In the genomic region with DNA sequence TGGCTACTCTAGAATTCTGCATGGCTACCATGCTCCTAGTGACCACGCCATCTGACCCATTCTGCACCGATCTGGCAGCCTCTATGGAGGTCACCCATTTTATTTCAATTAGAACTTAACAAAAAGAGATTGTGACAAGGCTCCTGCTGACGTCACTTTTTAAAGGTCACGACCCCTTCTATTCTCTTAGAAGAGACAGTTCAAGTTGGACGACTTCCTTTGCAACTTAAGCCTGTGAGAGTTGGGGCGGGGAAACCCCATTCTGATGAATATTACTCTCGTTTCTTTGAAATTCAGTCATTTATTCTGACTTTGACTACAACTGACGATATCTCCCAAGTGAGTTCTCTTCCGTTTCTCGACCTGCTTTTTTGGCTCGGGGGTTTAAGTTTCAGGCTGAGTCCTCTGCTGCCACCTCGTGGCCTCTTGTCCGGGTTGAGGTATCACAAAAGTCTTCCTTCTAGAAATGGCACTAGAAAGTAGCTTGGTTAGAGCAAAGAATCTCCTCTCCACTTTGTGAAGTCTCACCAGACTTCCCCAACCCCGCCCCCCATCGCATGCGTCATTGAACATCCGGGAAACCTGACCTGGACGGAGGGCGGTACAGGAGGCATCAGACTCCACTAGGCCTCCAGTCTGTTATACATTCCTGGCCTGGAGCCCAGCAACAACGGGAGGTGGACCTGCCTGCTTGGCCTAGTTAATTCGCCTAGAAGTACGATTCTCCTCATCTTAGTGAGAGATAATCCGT, we compare ENCODE assay signal across 8 mouse cellular contexts. TPM values are rescaled to one million over a fixed set of nuclear protein-coding genes. Genes with fewer than 3 reads are reported as not detected.
A peak's percentile ranks its signal among the peaks of the same experiment; 100 is the strongest.
DNase-seq lines count a peak whose midpoint lies in the region; ATAC-seq and TF ChIP-seq lines count a peak whose summit lies in the region.

No protein-coding gene starts in this region.

- 0 out of 2 replicates have a peak overlapping the region, but pooled peaks have one; percentile 19 for H3K9ac ChIP-seq in embryonic facial prominence, embryonic 12.5 days
- peak overlapping the region; percentile 49 for H3K9ac ChIP-seq in limb, embryonic 14.5 days (ENCODE audit: low read depth, low read length, severe bottlenecking)
- H3K9ac ChIP-seq in midbrain, embryonic 16.5 days (ENCODE audit: low read depth, low read length), result peak overlapping the region; percentile 38

- H3K4me2 ChIP-seq in embryonic facial prominence, embryonic 12.5 days (replicated peaks), result peak overlapping the region; percentile 51
- H3K4me2 ChIP-seq in limb, embryonic 14.5 days (replicated peaks; ENCODE audit: low read depth, low read length, severe bottlenecking), result peak overlapping the region; percentile 62
- peak overlapping the region; percentile 54 for H3K4me2 ChIP-seq in midbrain, embryonic 16.5 days (ENCODE audit: low read length)

- TF ChIP-seq POLR2A in limb, embryonic 14.5 days (IDR thresholded peaks at IDR 0.05; ENCODE audit: borderline replicate concordance, extremely low read depth, insufficient read depth, insufficient read length), result 0 out of 2 replicates have a peak, but pooled peaks have one; percentile 36

- WGBS in embryonic facial prominence, embryonic 12.5 days, result 3% methylated on average over 23 of the region's 23 CpGs
- 4% methylated on average over 23 of the region's 23 CpGs for WGBS in limb, embryonic 14.5 days
- 3% methylated on average over 23 of the region's 23 CpGs for WGBS in midbrain, embryonic 16.5 days

- H3K4me1 ChIP-seq in embryonic facial prominence, embryonic 12.5 days, result peaks cover 21% of the 10 kb centered on the region
- H3K4me1 ChIP-seq in limb, embryonic 14.5 days (ENCODE audit: control insufficient read depth, insufficient read depth, low read length), result peaks cover 28% of the 10 kb centered on the region
- peaks cover 29% of the 10 kb centered on the region for H3K4me1 ChIP-seq in midbrain, embryonic 16.5 days (ENCODE audit: control insufficient read depth, insufficient read depth, low read length)

- DNase-seq in 3134 (ENCODE audit: extremely low read depth, insufficient read length, low spot score), result peak; percentile 89
- DNase-seq in adrenal gland, postnatal 25 days, result peak; percentile 89
- peak; percentile 88 to 94 for DNase-seq in heart, adult 18-20 months
- peak; percentile 93 for DNase-seq in kidney, adult 18-20 months
- peak; percentile 90 for DNase-seq in limb, embryonic 14.5 days (ENCODE audit: low spot score)
- DNase-seq in spleen, postnatal 10 days (ENCODE audit: low spot score in 2 of 2), result peak; percentile 87 to 95

- peak overlapping the region; percentile 79 for H3K27ac ChIP-seq in embryonic facial prominence, embryonic 12.5 days
- H3K27ac ChIP-seq in limb, embryonic 14.5 days (replicated peaks; ENCODE audit: low read depth, low read length), result peak overlapping the region; percentile 87
- H3K27ac ChIP-seq in midbrain, embryonic 16.5 days (ENCODE audit: low read length), result peak overlapping the region; percentile 74

- H3K36me3 ChIP-seq in embryonic facial prominence, embryonic 12.5 days, result no peaks in the 10 kb centered on the region
- H3K36me3 ChIP-seq in limb, embryonic 14.5 days (ENCODE audit: control insufficient read depth, insufficient read depth, low read length), result no peaks in the 10 kb centered on the region
- no peaks in the 10 kb centered on the region for H3K36me3 ChIP-seq in midbrain, embryonic 16.5 days (ENCODE audit: control insufficient read depth, insufficient read depth, low read length)

- ATAC-seq in embryonic facial prominence, embryonic 12.5 days (ENCODE audit: insufficient number of reproducible peaks, insufficient read depth, low FRiP score, low TSS enrichment), result peak; percentile 44
- peak; percentile 46 for ATAC-seq in limb, embryonic 14.5 days (ENCODE audit: low FRiP score, low read depth)
- peak; percentile 8; the same call in 1 of the 2 replicates for ATAC-seq in midbrain, embryonic 16.5 days

- H3K4me3 ChIP-seq in embryonic facial prominence, embryonic 12.5 days, result peak overlapping the region; percentile 24
- H3K4me3 ChIP-seq in limb, embryonic 14.5 days (replicated peaks; ENCODE audit: low read length), result peak overlapping the region; percentile 29
- H3K4me3 ChIP-seq in midbrain, embryonic 16.5 days (ENCODE audit: low read depth, low read length), result peak overlapping the region; percentile 24

- no peaks in the 10 kb centered on the region for H3K27me3 ChIP-seq in embryonic facial prominence, embryonic 12.5 days
- no peaks in the 10 kb centered on the region for H3K27me3 ChIP-seq in limb, embryonic 14.5 days (ENCODE audit: control insufficient read depth, insufficient read depth, low read length)
- no peaks in the 10 kb centered on the region for H3K27me3 ChIP-seq in midbrain, embryonic 16.5 days (ENCODE audit: control insufficient read depth, insufficient read depth, low read depth, low read length)

- no peaks in the 10 kb centered on the region for H3K9me3 ChIP-seq in embryonic facial prominence, embryonic 12.5 days
- H3K9me3 ChIP-seq in limb, embryonic 14.5 days (ENCODE audit: control insufficient read depth, low read length), result no peaks in the 10 kb centered on the region
- no peaks in the 10 kb centered on the region for H3K9me3 ChIP-seq in midbrain, embryonic 16.5 days (replicated peaks; ENCODE audit: control insufficient read depth, low read length, poor library complexity, severe bottlenecking)

RNA-seq across cellular contexts. Expression of a gene that starts 2.4 kb away (rescaled TPM):
- 58.4 and 63.3 TPM in 2 replicates for total RNA-seq in adrenal gland, postnatal 25 days (2021)
- polyA plus RNA-seq in embryonic facial prominence, embryonic 12.5 days (2016; fragmentation: Nextera tagmentation; extraction: Ambion mirVana), result 56.7 and 60.6 TPM in 2 replicates
- 10 to 100 TPM; 22.3 to 23.4 TPM for total RNA-seq in heart, adult 18-20 months (2021)
- 89.4 and 126 TPM in 2 replicates for polyA plus RNA-seq in limb, embryonic 14.5 days (2012; rRNA removed)
- 30.3 and 37.5 TPM in 2 replicates for polyA plus RNA-seq in limb, embryonic 14.5 days (2014; fragmentation: Nextera tagmentation; extraction: Ambion mirVana)
- 30.3 and 33.6 TPM in 2 replicates for polyA plus RNA-seq in midbrain, embryonic 16.5 days (2015; fragmentation: Nextera tagmentation; extraction: Ambion mirVana)

RNA-seq across cellular contexts. Expression of a gene that starts 7.4 kb away (rescaled TPM):
- total RNA-seq in adrenal gland, postnatal 25 days (2021), result 0.97 and 1.8 TPM in 2 replicates
- polyA plus RNA-seq in embryonic facial prominence, embryonic 12.5 days (2016; fragmentation: Nextera tagmentation; extraction: Ambion mirVana), result 0.51 and 0.63 TPM in 2 replicates
- total RNA-seq in heart, adult 18-20 months (2021), result 1 to 10 TPM; 2.9 to 3.2 TPM
- polyA plus RNA-seq in limb, embryonic 14.5 days (2012; rRNA removed), result 0.99 and 1.3 TPM in 2 replicates
- 0.28 and 0.81 TPM in 2 replicates for polyA plus RNA-seq in limb, embryonic 14.5 days (2014; fragmentation: Nextera tagmentation; extraction: Ambion mirVana)
- 0.16 and 1.0 TPM in 2 replicates for polyA plus RNA-seq in midbrain, embryonic 16.5 days (2015; fragmentation: Nextera tagmentation; extraction: Ambion mirVana)

RNA-seq across cellular contexts. Expression of a gene that starts 19.4 kb away (rescaled TPM):
- not detected in 2 replicates for total RNA-seq in adrenal gland, postnatal 25 days (2021)
- not detected in 2 replicates for polyA plus RNA-seq in embryonic facial prominence, embryonic 12.5 days (2016; fragmentation: Nextera tagmentation; extraction: Ambion mirVana)
- total RNA-seq in heart, adult 18-20 months (2021), result not detected
- polyA plus RNA-seq in limb, embryonic 14.5 days (2012; rRNA removed), result not detected in 2 replicates
- polyA plus RNA-seq in limb, embryonic 14.5 days (2014; fragmentation: Nextera tagmentation; extraction: Ambion mirVana), result not detected in 2 replicates
- not detected in 2 replicates for polyA plus RNA-seq in midbrain, embryonic 16.5 days (2015; fragmentation: Nextera tagmentation; extraction: Ambion mirVana)

RNA-seq across cellular contexts. Expression of a gene that starts 38.4 kb away (rescaled TPM):
- total RNA-seq in adrenal gland, postnatal 25 days (2021), result 55.7 and 59.3 TPM in 2 replicates
- polyA plus RNA-seq in embryonic facial prominence, embryonic 12.5 days (2016; fragmentation: Nextera tagmentation; extraction: Ambion mirVana), result 204 and 214 TPM in 2 replicates
- 10 to 100 TPM; 24.1 to 25.2 TPM for total RNA-seq in heart, adult 18-20 months (2021)
- polyA plus RNA-seq in limb, embryonic 14.5 days (2012; rRNA removed), result 220 and 277 TPM in 2 replicates
- polyA plus RNA-seq in limb, embryonic 14.5 days (2014; fragmentation: Nextera tagmentation; extraction: Ambion mirVana), result 143 and 160 TPM in 2 replicates
- polyA plus RNA-seq in midbrain, embryonic 16.5 days (2015; fragmentation: Nextera tagmentation; extraction: Ambion mirVana), result 78.0 and 79.7 TPM in 2 replicates

Comparison
In these comparisons a context has a peak if more than half of its experiments do, and no peak if none do; other contexts are left out.
1. Peak in every context shown above with its lines: DNase-seq, ATAC-seq, H3K4me3 ChIP-seq and H3K27ac ChIP-seq.